Mouse (Mus musculus): ENCODE data around the gene Ensa.

GRCm38 (mm10) chr3:95587754-95588603 lies 36.8 kb upstream of the Ensa start:
- no peak for TF ChIP-seq CTCF (conservative IDR thresholded peaks at IDR 0.05; ENCODE audit: insufficient read depth, insufficient read length, low read depth, low read length)
- TF ChIP-seq POLR2A (IDR thresholded peaks at IDR 0.05; ENCODE audit: low read depth, low read length): no peak

Measured in kidney, adult 2 months (tissue).